Mouse (Mus musculus) B cell, adult 2 months (primary cell): ENCODE data around the gene Krt42.
"Not testable (repeated sequence)": the region's sequence is repeated elsewhere in the genome, so short reads cannot be mapped to it uniquely, and the experiment has no call there.

Experiments
- DNase-seq, 2 experiments: peaks; one replicate each; pipeline ENCODE4 v3.0.0; 2022

Krt42 gene

DNA sequence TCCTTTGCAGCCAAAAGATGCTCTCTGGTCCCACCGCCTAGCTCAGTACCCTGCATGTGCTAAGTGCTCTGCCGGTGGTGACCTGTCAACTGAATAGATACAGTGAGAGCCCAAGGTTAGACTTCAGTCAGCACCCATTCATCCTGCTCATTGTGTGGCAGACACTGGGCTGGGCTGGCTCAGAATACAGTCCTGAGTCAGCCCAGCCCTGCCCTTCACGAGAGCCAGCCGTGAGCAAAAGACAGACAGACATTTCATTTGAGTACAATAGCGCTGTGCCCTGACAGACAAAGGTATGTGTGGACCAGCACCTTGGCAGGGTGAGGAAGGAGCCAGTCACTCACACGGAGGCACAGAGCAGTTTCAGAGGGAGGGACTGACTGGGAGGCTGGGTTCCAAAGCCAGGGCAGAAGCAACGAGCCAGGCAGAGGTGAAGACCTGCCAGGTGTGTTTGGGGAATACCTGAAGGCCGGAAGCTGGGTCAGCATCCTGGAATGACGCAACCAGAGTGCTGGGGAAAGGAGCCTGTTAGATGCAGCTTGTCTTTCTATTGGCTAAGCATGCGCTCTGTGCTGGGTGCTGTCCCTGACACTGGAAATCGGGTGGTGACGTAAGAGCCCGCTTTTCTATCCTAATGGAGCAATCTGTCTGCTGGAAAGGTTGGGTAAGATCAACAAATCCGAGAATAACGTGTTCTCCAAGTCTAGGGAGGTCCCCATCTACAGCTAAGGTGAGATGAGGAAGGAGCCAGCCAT, 8.2 kb upstream of the Krt42 start:
- DNase-seq, result no peak

DNA sequence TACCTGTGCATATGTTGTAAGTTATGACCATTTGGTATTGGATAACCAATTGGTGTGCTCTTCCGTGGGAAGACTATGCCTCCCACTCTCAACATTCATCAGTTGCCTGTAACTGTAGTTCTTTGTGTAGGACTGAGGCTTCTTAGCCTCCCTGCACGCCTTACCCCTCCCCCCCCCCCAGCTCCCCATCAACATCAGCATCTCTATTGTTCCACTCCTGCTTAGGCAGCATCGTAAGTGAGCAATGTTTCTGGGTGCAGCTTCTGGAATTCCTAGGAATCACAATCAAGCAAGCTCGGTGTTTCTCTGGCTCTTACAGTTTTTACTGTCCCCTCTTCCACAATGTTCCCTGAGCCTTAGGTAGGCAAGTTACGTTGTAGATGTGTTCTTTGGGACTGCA, 5.8 kb upstream of the Krt42 start:
- DNase-seq, result no peak

DNA sequence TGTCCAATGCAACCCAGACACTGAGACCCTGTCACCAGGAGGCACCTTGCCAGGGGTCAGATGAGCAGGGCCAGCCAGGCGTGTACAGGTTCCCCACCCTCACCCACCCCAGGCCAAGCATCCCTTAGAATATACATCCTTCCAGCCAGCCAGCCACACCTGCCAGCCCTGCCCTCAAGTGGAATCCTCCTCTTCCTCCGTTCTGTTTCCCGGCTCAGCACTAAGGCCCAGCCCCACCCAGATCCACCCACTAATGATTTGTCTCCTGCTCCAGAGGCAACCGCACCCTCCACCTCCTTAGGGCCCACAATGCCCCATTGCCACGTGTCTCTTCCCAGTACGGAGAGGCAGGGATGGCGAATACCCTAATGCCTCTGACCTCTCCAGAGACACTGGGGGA, 5.0 kb upstream of the Krt42 start:
- DNase-seq, result no peak

DNA sequence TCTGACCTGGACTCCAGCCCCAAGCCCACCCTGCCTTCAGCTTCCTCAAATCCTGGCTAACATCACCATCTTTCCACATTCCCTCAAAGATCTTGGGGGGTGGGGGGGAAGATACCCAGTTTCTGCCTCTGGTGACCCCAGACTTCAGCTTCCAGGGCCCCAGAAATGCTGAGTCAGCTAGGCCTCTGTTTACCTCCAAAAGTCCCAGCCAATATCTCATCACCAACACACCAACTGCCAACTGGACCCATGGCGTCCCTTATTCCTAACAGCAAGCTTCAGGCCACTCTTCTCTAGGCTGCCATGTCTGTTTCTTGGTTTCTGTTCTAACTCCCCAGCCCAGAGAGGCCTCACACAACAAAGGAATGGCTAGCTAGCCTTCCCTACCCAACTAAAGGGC, 2.2 kb upstream of the Krt42 start:
- no peak for DNase-seq

DNA sequence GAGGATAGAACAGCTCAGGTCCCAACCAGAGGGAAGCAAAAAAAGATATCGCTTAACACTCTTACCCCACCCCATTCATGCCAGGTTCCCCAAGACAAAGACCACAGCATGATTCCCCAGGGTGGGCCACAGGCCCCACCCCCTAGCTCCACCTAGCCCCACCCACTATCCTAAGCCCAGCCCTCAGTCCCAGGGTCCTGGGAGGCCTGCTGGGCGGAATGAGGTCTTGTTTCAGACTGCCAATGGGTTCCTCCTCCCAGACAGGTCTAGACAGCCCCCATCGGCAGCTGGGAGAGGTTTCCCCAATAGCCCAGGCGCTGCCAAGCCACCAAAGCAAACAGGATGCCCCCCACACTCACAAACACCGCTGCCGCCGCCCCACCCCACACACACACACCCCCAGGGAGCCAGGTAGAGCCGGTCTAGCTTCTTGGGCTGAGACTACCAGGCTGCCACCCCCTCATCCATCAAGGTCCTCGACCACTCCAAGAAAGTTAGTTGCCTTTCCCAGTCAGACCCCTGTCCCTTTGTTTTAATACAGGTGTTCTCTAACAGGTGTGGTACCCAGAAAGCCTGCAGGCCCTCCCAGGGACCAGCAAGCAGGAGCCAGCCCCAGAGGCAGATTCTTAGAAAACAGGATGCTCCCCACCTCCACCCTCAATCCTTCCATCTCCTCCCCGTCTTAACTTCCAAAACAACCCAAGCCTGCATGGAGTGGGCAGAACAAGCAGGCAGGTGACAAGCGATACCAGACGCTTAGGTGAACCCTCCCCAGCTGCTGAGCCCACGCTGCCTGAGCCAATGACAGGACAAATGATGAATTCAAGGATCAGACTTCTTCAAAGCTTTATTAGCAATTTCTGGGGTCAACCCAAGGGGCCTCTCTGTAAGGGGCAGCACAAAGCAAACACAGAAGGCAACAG, 7.4 kb downstream of the Krt42 start:
- no peak for DNase-seq

DNA sequence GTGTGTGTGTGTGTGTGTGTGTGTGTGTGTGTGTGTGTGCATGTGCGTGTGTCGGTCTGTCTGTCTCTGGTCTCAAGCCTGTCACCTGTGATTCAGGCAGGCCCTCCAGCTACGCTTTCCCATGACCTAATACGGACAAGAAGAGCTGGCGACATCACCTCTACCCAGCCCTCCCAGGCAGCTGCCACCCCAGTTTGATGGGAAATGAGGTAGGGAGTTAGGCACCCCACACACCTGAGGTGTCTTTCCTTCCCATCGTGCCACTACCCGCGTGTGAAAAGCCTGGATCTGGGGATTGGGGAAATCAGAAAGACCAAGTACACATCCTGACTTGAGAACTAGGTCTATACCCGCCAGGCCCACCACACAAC, 8.5 kb downstream of the Krt42 start:
- DNase-seq, result no peak

DNA sequence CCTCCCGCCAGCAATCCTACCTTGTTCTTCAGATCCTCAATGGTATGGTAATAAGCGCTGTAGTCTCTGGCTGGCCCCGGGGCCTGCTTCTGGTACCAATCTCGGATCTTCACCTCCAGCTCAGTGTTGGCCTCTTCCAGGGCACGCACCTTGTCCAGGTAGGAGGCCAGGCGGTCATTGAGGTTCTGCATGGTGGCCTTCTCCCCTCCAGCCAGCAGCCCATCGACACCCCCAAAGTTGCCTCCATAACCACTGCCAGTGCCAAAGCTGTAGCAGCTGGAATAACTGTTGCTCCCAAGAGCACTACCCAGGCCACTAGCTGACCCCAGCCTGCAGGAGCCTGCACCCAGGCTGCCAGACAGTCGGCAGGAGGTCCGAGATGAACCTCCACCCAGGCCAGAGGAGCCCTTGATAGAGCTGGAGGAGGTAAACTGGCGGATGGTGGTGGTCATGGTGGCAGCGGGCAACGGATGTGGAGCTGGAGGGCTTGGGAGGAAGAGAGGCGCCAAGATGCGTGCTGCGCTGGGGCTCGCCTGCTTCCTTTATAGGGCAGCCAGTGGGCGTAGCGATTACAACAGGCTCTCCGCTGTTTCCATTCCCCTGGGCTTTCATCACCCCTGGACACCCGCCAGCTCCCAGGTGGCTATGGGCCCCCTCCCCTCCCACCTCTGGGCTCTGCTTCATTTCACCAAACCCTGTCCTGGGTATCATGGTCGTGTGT, 9.0 kb downstream of the Krt42 start, which contains the start of gene Krt17:
TSS of gene Krt17 (minus strand) at position 516 of the 721 bp plus-strand sequence.
- no peak for DNase-seq

DNA sequence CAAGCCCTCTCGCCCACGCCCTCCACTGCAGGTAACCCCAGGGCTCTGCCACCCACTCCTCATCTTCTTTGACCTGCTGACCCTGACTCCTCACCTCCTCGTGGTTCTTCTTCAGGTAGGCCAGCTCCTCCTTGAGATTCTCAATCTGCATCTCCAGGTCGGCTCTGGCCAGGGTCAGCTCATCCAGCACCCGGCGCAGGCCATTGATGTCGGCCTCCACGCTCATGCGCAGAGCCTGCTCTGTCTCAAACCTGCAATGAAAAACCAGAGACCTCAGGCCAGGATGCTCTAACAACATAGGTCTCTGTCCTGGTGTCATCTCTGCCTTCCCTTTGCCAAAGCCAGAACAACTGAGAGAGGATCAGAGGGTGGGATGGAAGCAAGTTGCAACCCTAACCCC, 10.6 kb downstream of the Krt42 start:
- DNase-seq, result no peak

DNA sequence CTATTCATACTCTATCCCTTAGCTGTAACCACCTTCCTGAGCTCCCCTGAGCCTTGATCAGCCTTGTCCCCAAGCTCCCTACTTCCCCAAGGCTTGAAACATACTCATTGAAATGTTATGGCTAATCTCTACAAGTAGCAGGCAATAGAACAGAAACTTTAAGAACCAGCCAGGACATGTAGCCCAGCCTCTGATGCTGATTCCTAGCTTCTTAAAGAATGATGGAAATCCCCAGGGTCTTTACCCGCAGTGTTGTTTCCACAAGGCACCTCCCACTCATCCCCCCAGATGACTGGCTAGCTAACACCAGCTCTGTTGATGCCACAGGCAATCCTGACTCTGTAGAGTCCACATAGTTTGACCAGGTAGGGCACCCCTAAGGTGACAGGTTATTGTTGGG, 11.7 kb downstream of the Krt42 start:
- no peak for DNase-seq

DNA sequence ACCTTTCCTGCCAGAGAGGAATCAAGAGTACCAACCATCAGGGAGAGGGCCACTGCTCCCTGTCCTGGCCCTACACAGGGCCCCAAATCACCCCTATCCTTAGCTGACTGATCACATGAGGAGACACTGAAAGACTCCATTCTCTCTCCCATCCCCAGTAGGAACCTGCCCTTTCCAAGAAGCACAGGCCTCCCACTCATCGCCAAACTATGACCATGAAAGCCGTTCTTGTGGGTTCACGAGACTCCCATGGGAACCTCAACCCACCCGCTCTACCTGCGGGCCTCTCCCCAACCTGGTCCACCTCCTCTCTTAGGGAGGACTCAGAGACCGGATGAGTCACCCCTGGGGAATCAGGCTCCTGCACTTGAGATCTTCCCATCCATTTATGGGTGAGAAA, 14.2 kb downstream of the Krt42 start:
- DNase-seq, result no peak

DNA sequence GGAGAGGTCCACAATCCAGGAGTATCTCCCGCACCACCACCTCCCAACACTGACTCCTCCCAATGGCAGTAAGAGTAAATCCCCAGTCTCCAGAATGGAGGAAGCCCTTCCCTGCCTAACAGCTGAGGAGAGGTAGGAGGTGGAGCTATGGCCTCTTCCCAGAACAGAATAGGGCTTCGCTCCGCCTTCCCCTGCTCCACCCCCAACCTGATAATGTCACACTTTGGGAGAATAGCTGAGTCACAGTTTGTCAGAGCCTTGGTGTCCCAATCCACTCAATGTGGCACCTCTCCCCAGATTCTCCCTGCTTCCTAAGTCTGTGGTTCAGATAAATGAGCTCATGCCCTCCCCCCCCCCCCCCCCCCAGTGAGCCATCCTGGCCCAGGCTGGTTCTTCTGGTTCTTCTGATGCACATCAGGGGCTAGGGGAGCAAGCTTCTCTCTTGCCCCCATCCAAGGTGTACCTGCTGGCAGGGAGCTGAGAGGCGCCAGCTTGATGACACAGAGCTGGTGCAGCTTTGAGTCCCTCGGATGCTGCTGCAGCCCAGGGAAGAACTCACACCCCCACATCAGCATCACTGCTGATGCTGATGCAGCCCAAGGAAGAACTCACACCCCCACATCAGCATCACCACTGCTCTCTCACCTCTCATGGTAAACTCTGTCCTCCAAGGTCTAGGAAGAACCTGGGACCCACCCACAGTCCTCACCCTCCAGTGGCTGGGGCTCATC, 15.1 kb downstream of the Krt42 start:
- DNase-seq, result no peak

DNA sequence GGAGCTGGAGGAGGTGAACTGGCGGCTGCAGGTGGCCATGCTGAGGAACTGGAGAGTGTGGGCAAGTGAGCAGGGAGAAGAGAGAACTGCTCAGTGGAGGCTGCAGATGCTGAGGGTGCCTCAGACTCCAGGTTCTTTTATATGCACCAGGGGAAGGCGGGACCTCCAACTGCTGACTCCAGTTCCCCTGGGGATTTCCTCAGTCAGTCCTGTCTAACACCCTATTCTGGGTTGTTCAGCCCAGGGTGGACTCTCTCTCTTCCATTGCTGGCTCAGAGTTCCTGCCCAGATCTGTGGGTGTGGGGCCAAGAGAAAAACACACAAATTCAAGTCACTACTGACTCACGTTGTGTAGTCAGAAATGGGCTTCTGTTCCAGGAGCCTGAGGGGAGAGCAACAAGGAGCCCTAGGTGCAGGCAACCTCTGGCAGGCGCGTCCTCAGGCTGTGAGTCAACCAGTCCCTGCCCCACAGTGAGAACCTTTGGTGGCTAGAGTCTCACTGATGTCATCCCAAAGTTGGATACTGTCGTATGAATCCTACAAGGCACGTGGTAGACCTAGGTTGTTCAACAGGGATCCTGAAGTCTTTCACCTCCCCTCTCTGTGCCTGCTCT, 20.7 kb downstream of the Krt42 start, which contains the start of gene Krt16:
TSS of gene Krt16 (minus strand) at position 51 of the 614 bp plus-strand sequence.
- no peak for DNase-seq

DNA sequence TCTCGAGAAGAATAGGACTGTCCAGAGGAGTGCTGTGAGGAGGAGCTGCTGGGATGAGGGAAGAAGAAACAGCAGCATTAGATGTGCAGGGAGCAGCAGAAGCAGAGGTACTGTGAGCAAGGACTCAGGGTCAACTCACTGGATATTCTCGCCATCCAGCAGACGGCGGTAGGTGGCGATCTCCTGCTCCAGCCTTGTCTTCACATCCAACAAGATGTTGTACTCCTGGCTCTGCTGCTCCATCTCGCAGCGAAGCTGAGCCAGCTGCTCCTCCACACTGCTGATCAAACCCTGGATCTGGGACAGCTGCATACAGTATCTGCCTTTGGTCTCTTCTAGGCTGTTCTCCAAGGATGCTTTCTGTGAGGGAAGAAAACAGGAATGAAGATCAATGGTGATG, 23.2 kb downstream of the Krt42 start:
- DNase-seq, result not testable (repeated sequence)

DNA sequence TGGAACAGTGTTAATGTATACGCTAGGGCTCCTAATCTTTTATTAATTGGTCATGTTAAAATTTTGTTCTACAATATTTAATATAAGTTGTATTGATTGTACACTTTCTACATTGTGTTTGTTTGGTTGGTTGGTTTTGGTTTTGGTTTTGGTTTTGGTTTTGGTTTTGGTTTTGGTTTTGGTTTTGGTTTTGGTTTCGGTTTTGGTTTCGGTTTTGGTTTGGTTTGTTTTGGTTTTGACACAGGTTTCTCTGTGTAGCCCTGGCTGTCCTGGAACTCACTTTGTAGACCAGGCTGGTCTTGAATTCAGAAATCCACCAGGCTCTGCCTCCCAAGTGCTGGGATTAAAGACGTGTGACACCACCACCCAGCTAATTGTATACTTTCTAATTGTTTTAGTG, 29.4 kb downstream of the Krt42 start:
- peak; percentile 7 to 10 for DNase-seq

DNA sequence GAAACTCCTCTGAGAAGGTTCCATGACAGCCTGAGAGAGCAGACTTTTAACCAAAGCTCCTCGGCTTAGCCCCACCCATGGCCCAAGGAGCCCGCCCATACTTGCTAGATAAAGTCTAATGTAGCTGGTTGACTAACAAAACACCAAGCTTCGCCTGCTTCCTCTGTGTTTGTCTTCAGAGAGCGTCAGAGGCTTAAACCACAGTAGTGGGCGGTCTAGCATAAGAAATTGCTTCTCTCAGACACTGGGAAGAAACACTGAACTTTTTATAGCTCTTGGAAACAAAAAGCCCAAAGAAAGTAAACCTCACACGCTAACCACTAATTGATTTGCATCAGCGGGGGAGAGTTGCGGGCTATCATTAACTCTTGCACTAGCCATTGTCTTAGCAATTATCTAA, 47.9 kb downstream of the Krt42 start:
- DNase-seq, result no peak

DNA sequence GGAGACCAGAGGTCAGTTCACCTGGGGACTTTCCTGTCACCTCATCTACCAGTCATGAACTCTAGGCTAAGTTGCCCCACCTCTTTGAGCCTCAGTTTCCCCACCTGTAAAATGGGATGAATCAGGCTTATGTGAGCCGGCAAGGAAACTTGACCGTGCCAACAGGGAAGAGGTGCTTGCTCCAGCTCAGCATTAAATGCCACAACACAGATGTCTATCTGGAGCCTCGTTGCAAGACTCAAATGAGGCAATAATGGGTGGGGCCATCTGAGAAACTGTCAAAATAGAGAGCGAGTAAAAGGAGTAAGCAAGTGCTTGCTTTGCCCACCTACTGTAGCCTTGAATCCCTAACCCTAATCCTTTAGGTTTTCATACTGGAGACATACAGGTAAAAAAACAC, 50.4 kb downstream of the Krt42 start:
- DNase-seq, result no peak
